8 mouse cellular contexts compared by ENCODE assay signal in the genomic region with DNA sequence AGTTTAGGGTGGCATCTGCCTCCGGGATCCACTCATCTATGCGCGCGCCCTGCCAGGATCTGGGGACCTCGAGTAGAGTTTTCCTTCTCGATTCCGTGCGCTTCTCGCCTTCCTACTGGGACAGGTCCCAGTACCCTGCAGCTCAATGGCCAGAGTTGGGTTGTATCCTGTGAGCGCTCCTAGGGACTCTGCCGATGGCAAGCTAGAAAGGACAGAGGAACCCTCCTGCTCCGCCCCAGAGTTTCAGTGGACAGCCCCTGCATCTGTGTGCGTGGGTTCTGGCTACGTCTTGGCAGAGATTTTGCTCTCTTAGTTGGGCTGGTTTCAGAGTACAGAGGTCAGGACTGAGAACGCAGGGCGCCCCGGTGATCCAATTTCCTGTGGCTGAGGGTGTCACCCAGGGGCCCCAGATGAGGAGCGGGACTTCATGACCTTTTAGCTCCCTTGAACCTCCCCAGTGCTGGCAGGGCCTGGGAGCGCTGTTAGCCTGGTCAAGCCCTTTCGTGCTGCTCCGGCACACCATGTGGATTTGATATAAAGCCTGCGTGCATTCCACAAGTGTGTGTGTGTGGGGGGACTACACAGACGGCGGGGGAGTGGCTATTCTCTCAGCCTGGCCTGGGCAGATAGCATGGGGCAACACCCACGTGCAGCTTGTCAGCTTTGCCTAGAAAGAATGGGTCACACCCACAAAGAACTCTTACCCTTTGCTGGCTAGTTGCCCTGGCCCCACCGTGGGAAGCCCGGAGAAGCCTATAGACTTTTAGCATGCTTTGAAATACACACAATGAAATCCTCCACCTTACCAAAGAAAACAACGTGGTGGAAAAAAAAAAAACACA. TPM values are rescaled to one million over a fixed set of nuclear protein-coding genes. Genes with fewer than 3 reads are reported as not detected.
DNase-seq lines count a peak whose midpoint lies in the region; ATAC-seq and TF ChIP-seq lines count a peak whose summit lies in the region.
"Not testable (repeated sequence)": the region's sequence is repeated elsewhere in the genome, so short reads cannot be mapped to it uniquely, and the experiment has no call there.

No protein-coding gene starts in this region.

- peak; percentile 49 for ATAC-seq in forebrain, embryonic 11.5 days (replicated peaks; ENCODE audit: low FRiP score)
- peak; percentile 81 for ATAC-seq in heart, embryonic 12.5 days (ENCODE audit: insufficient number of reproducible peaks, low FRiP score)
- ATAC-seq in hindbrain, embryonic 15.5 days (ENCODE audit: low FRiP score, low read depth) = not testable (repeated sequence)
- ATAC-seq in liver, embryonic 15.5 days (ENCODE audit: insufficient read depth) = peak; percentile 80
- peak; percentile 31; the same call in 1 of the 2 replicates for ATAC-seq in midbrain, embryonic 12.5 days (ENCODE audit: low FRiP score, low read depth)

- not testable (repeated sequence) for H3K4me3 ChIP-seq in forebrain, embryonic 11.5 days (ENCODE audit: low read depth, low read length); midbrain, embryonic 12.5 days
- H3K4me3 ChIP-seq in heart, embryonic 12.5 days = peak overlapping the region; percentile 42
- peak overlapping the region; percentile 18; the same call in 1 of the 2 replicates for H3K4me3 ChIP-seq in hindbrain, embryonic 15.5 days
- peak overlapping the region; percentile 21 for H3K4me3 ChIP-seq in liver, embryonic 15.5 days (replicated peaks)
- H3K4me3 ChIP-seq in spleen, adult 2 months (ENCODE audit: extremely low read depth, insufficient read depth, insufficient read length) = peak overlapping the region; percentile 30; the same call in 1 of the 2 replicates

- TF ChIP-seq CTCF in spleen, adult 2 months (IDR thresholded peaks at IDR 0.05; ENCODE audit: extremely low read depth, insufficient read depth, insufficient read length, insufficient replicate concordance) = not testable (repeated sequence)

- not testable (repeated sequence) for H3K9me3 ChIP-seq in forebrain, embryonic 11.5 days (ENCODE audit: control insufficient read depth, low read length); heart, embryonic 12.5 days (replicated peaks); hindbrain, embryonic 15.5 days; liver, embryonic 15.5 days (replicated peaks); midbrain, embryonic 12.5 days

- H3K4me1 ChIP-seq in forebrain, embryonic 11.5 days (replicated peaks; ENCODE audit: control insufficient read depth, insufficient read depth, low read length); heart, embryonic 12.5 days (replicated peaks); hindbrain, embryonic 15.5 days (replicated peaks); liver, embryonic 15.5 days (replicated peaks); midbrain, embryonic 12.5 days; spleen, adult 2 months (ENCODE audit: control insufficient read depth, insufficient read depth, insufficient read length): not testable (repeated sequence)

- 8% methylated on average over 13 of the region's 28 CpGs for WGBS in forebrain, embryonic 11.5 days
- under 1% methylated on average over 18 of the region's 28 CpGs for WGBS in heart, embryonic 12.5 days
- WGBS in hindbrain, embryonic 15.5 days = 6% methylated on average over 14 of the region's 28 CpGs
- 2% methylated on average over 18 of the region's 28 CpGs for WGBS in liver, embryonic 15.5 days (ENCODE audit: insufficient replicate concordance)
- WGBS in midbrain, embryonic 12.5 days = 6% methylated on average over 18 of the region's 28 CpGs
- 10% methylated on average over 17 of the region's 28 CpGs for WGBS in spleen, adult 2 months

- not testable (repeated sequence) for H3K27ac ChIP-seq in forebrain, embryonic 11.5 days (ENCODE audit: low read depth, low read length); heart, embryonic 12.5 days (ENCODE audit: poor library complexity, severe bottlenecking); hindbrain, embryonic 15.5 days (replicated peaks); liver, embryonic 15.5 days (replicated peaks); midbrain, embryonic 12.5 days (replicated peaks); spleen, adult 2 months (ENCODE audit: insufficient read depth, low read length)

- not testable (repeated sequence) for H3K4me2 ChIP-seq in forebrain, embryonic 11.5 days (ENCODE audit: low read depth, low read length, severe bottlenecking); midbrain, embryonic 12.5 days (replicated peaks)
- H3K4me2 ChIP-seq in heart, embryonic 12.5 days = peak overlapping the region; percentile 61
- 0 out of 2 replicates have a peak overlapping the region, but pooled peaks have one; percentile 23 for H3K4me2 ChIP-seq in hindbrain, embryonic 15.5 days
- peak overlapping the region; percentile 33; the same call in 1 of the 2 replicates for H3K4me2 ChIP-seq in liver, embryonic 15.5 days

- not testable (repeated sequence) for H3K27me3 ChIP-seq in forebrain, embryonic 11.5 days (ENCODE audit: control insufficient read depth, insufficient read depth, low read length); heart, embryonic 12.5 days (replicated peaks); hindbrain, embryonic 15.5 days; liver, embryonic 15.5 days; midbrain, embryonic 12.5 days; spleen, adult 2 months (ENCODE audit: control insufficient read depth, insufficient read depth, low read length)

- peak; percentile 18 to 44 for DNase-seq in adrenal gland, adult (ENCODE audit: inconsistent age in 2 of 2, low spot score in 1 of 2)
- DNase-seq in forebrain, embryonic 11.5 days (ENCODE audit: low spot score); spleen, adult 2 months (ENCODE audit: low read depth in 1 of 2, low spot score in 2 of 2): not testable (repeated sequence)
- peak; percentile 28 for DNase-seq in kidney, postnatal 14 days

- not testable (repeated sequence) for H3K9ac ChIP-seq in forebrain, embryonic 11.5 days (ENCODE audit: low read length); hindbrain, embryonic 15.5 days; liver, embryonic 15.5 days; midbrain, embryonic 12.5 days (replicated peaks)
- H3K9ac ChIP-seq in heart, embryonic 12.5 days = 0 out of 2 replicates have a peak overlapping the region, but pooled peaks have one; percentile 51

- not testable (repeated sequence) for TF ChIP-seq POLR2A in spleen, adult 2 months (IDR thresholded peaks at IDR 0.05; ENCODE audit: low read depth, low read length)

- not testable (repeated sequence) for H3K36me3 ChIP-seq in forebrain, embryonic 11.5 days (ENCODE audit: control insufficient read depth, insufficient read depth, low read length); heart, embryonic 12.5 days; hindbrain, embryonic 15.5 days; liver, embryonic 15.5 days (replicated peaks); midbrain, embryonic 12.5 days; spleen, adult 2 months (ENCODE audit: control insufficient read depth, insufficient read depth, low read length)

RNA-seq across cellular contexts. Expression of gene Nid1, which starts 1.0 kb away (rescaled TPM):
- polyA plus RNA-seq in forebrain, embryonic 11.5 days (2014; fragmentation: Nextera tagmentation; extraction: Ambion mirVana) = 43.9 and 44.3 TPM in 2 replicates
- 91.7 and 102 TPM in 2 replicates for polyA plus RNA-seq in heart, embryonic 12.5 days (2016; fragmentation: Nextera tagmentation; extraction: Ambion mirVana)
- polyA plus RNA-seq in hindbrain, embryonic 15.5 days (2015; fragmentation: Nextera tagmentation; extraction: Ambion mirVana) = 58.4 and 80.2 TPM in 2 replicates
- polyA plus RNA-seq in liver, embryonic 15.5 days (2015; fragmentation: Nextera tagmentation; extraction: Ambion mirVana) = 26.3 and 33.4 TPM in 2 replicates
- 48.6 and 51.8 TPM in 2 replicates for polyA plus RNA-seq in midbrain, embryonic 12.5 days (2016; fragmentation: Nextera tagmentation; extraction: Ambion mirVana)
- polyA plus RNA-seq in spleen, adult 2 months (2012; rRNA removed) = 39.3 and 54.7 TPM in 2 replicates

RNA-seq across cellular contexts. Expression of gene Gpr137b, which starts 44.5 kb away (rescaled TPM):
- 28.3 and 30.3 TPM in 2 replicates for polyA plus RNA-seq in forebrain, embryonic 11.5 days (2014; fragmentation: Nextera tagmentation; extraction: Ambion mirVana)
- polyA plus RNA-seq in heart, embryonic 12.5 days (2016; fragmentation: Nextera tagmentation; extraction: Ambion mirVana) = 11.0 and 12.5 TPM in 2 replicates
- polyA plus RNA-seq in hindbrain, embryonic 15.5 days (2015; fragmentation: Nextera tagmentation; extraction: Ambion mirVana) = 26.8 and 26.9 TPM in 2 replicates
- polyA plus RNA-seq in liver, embryonic 15.5 days (2015; fragmentation: Nextera tagmentation; extraction: Ambion mirVana) = 2.9 TPM in 2 replicates
- 28.7 and 29.4 TPM in 2 replicates for polyA plus RNA-seq in midbrain, embryonic 12.5 days (2016; fragmentation: Nextera tagmentation; extraction: Ambion mirVana)
- polyA plus RNA-seq in spleen, adult 2 months (2012; rRNA removed) = 64.4 and 75.2 TPM in 2 replicates
